Mouse (Mus musculus) layer of hippocampus, postnatal 10 days (tissue): Measurements from ENCODE around the gene Naa25. TPM values are rescaled to one million over a fixed set of nuclear protein-coding genes. Genes with fewer than 3 reads are reported as not detected.

ENCODE experiments used
- total RNA-seq, 2 experiments: library from RNA; stranded (reverse); gene quantifications; 2 replicates each; pipeline ENCODE4 v1.2.3; 2021

The Naa25 gene
- total RNA-seq, 2 experiments from 2014 or later = 43.9 to 45.3 TPM

Other genes with a start within 250 kb of the Naa25 start
- gene Ptpn11, start 206.5 kb upstream of the Naa25 start, total RNA-seq = 10 to 100 TPM; 78.1 to 82.4 TPM
- 100 to 1,000 TPM; 520 to 542 TPM for gene Rpl6, start 193.5 kb upstream of the Naa25 start, total RNA-seq
- gene Hectd4, start 177.7 kb upstream of the Naa25 start, total RNA-seq = 100 to 1,000 TPM; 190 to 212 TPM
- gene Trafd1, start 12.3 kb upstream of the Naa25 start, total RNA-seq = 10 to 100 TPM; 83.2 to 90.3 TPM
- 1 to 10 TPM; 4.4 to 5.4 TPM for gene Tmem116, start 54.0 kb downstream of the Naa25 start, total RNA-seq
- gene Erp29, start 54.6 kb downstream of the Naa25 start, total RNA-seq = 100 to 1,000 TPM; 154 to 170 TPM
- gene Adam1b, start 105.5 kb downstream of the Naa25 start, total RNA-seq = under 1 TPM in 1 of 2 experiments, not detected in 1; 0.11 TPM
- 10 to 100 TPM; 10.3 to 10.5 TPM for gene Adam1a, start 147.5 kb downstream of the Naa25 start, total RNA-seq
- not detected for gene Gm42878, start 147.5 kb downstream of the Naa25 start, total RNA-seq
- gene Mapkapk5, start 148.0 kb downstream of the Naa25 start, total RNA-seq = 10 to 100 TPM; 78.4 to 84.6 TPM
- 10 to 100 TPM; 90.7 to 93.9 TPM for gene Aldh2, start 195.9 kb downstream of the Naa25 start, total RNA-seq
- gene Acad12, start 221.0 kb downstream of the Naa25 start, total RNA-seq = 1 to 10 TPM; 4.4 to 5.4 TPM